Mouse (Mus musculus) olfactory bulb, adult 2 months (tissue): Measurements from ENCODE around the gene Lama5. TPM values are rescaled to one million over a fixed set of nuclear protein-coding genes. Genes with fewer than 3 reads are reported as not detected.

ENCODE experiments used
- H3K27ac ChIP-seq: fragments of 200-500 bp; 2 replicates; pipeline ENCODE4 v1.5.1; 2012; ENCODE audit warnings: low read depth, low read length; ENCODE audit not compliant: insufficient read depth
- H3K4me1 ChIP-seq: fragments of 200-500 bp; 2 replicates; pipeline ENCODE4 v1.6.1; 2012; ENCODE audit warnings: low read length; ENCODE audit not compliant: control insufficient read depth, insufficient read depth
- H3K4me3 ChIP-seq: fragments of 200-500 bp; 2 replicates; pipeline ENCODE4 v1.5.1; 2012; ENCODE audit warnings: mild to moderate bottlenecking, low read depth, low read length, moderate library complexity; ENCODE audit not compliant: insufficient read depth
- CTCF ChIP-seq: fragments of 200-500 bp; IDR thresholded peaks from 2 replicates; pipeline ENCODE4 v1.5.1; 2012; ENCODE audit warnings: low read depth, mild to moderate bottlenecking, low read length, moderate library complexity; ENCODE audit not compliant: insufficient read depth
- POLR2A ChIP-seq: fragments of 200-500 bp; IDR thresholded peaks from 2 replicates; pipeline ENCODE4 v1.6.1; 2012; ENCODE audit warnings: mild to moderate bottlenecking, low read depth, low read length, moderate library complexity; ENCODE audit not compliant: insufficient read depth
- WGBS: fragments of 180-500 bp; shearing (Covaris S2); methylation state at CpG from one replicate; pipeline ENCODE4 v1.1.7; 2018; 5-methylcytosine and 5-hydroxymethylcytosine counted together
- polyA plus RNA-seq: library from polyadenylated mRNA; stranded (reverse); fragments of >200 nt; gene quantifications from 2 replicates; pipeline ENCODE4 v1.2.4, GENCODE M21; 2012; ENCODE audit warnings: low replicate concordance; ENCODE audit not compliant: missing spikeins, insufficient read depth, insufficient read length

Gene Lama5
- polyA plus RNA-seq, 1 experiment, result not detected

GRCm38 (mm10) chr2:180198782-180199181 lies 26.9 kb downstream of the Lama5 start:
- H3K4me3 ChIP-seq, result no peak overlapping the region
- H3K4me1 ChIP-seq, result peaks cover 15% of the 10 kb centered on the region; the same call in 1 of the 2 replicates
- 88% methylated on average over 10 of the region's 10 CpGs for WGBS
- no peak for TF ChIP-seq POLR2A
- no peak for TF ChIP-seq CTCF
- no peak overlapping the region for H3K27ac ChIP-seq

GRCm38 (mm10) chr2:180197323-180198037 lies 28.2 kb downstream of the Lama5 start:
- no peak for TF ChIP-seq POLR2A
- no peak for TF ChIP-seq CTCF
- Histone ChIP-seq H3K27ac (no peak overlapping the region), H3K4me3 (no peak overlapping the region), H3K4me1 (peaks cover 11% of the 10 kb centered on the region; the same call in 1 of the 2 replicates)
- 58% methylated on average over 10 of the region's 10 CpGs for WGBS

- Histone ChIP-seq H3K27ac (no peak overlapping the region), H3K4me3 (no peak overlapping the region), H3K4me1 (peaks cover 6% of the 10 kb centered on the region; the same call in 1 of the 2 replicates)
- TF ChIP-seq CTCF, result no peak
- no peak for TF ChIP-seq POLR2A
- WGBS, result 79% methylated on average over 10 of the region's 12 CpGs
These were observed 28.9 kb downstream of the Lama5 start for GRCm38 (mm10) chr2:180196610-180197322.

- no peak for TF ChIP-seq POLR2A
- no peak for TF ChIP-seq CTCF
- H3K4me3 ChIP-seq, result no peak overlapping the region
- 54% methylated on average over 11 of the region's 11 CpGs for WGBS
- H3K4me1 ChIP-seq, result peaks cover 19% of the 10 kb centered on the region
- no peak overlapping the region for H3K27ac ChIP-seq
These were observed 38.3 kb downstream of the Lama5 start for GRCm38 (mm10) chr2:180187362-180187761.

GRCm38 (mm10) chr2:180185686-180186085 lies 40.0 kb downstream of the Lama5 start:
- no peak overlapping the region for H3K4me3 ChIP-seq
- H3K4me1 ChIP-seq, result peaks cover 19% of the 10 kb centered on the region
- no peak overlapping the region for H3K27ac ChIP-seq
- WGBS, result 90% methylated on average over 14 of the region's 14 CpGs
- TF ChIP-seq CTCF (no peak), POLR2A (no peak)

GRCm38 (mm10) chr2:180184752-180185109 lies 40.9 kb downstream of the Lama5 start:
- Histone ChIP-seq H3K27ac (no peak overlapping the region), H3K4me3 (no peak overlapping the region), H3K4me1 (peaks cover 19% of the 10 kb centered on the region)
- no peak for TF ChIP-seq POLR2A
- no peak for TF ChIP-seq CTCF
- WGBS, result 74% methylated on average over 6 of the region's 6 CpGs

GRCm38 (mm10) chr2:180184011-180184751 lies 41.5 kb downstream of the Lama5 start:
- TF ChIP-seq CTCF (no peak), POLR2A (no peak)
- peaks cover 19% of the 10 kb centered on the region for H3K4me1 ChIP-seq
- H3K27ac ChIP-seq, result no peak overlapping the region
- 76% methylated on average over 24 of the region's 24 CpGs for WGBS
- H3K4me3 ChIP-seq, result no peak overlapping the region

- TF ChIP-seq POLR2A, result no peak
- TF ChIP-seq CTCF, result no peak
- H3K4me3 ChIP-seq, result no peak overlapping the region
- H3K4me1 ChIP-seq, result 0 out of 2 replicates have a peak, but pooled peaks cover 2% of the 10 kb centered on the region
- WGBS, result 87% methylated on average over 9 of the region's 9 CpGs
- no peak overlapping the region for H3K27ac ChIP-seq
These were observed 44.1 kb downstream of the Lama5 start for GRCm38 (mm10) chr2:180181542-180181941.
